Mouse (Mus musculus) embryo, embryonic 10.5 days (tissue): ENCODE measurements at regions not wholly inside any gene's neighbourhood (a gene's known extent, or its start where the extent isn't known, plus 50 kb on each side); places are given as distances from the start of the nearest gene placed in this dataset.

Experiments used
- DNase-seq: peaks from one replicate; pipeline ENCODE4 v3.0.0-alpha.2; 2015; ENCODE audit warnings: low spot score

DNA sequence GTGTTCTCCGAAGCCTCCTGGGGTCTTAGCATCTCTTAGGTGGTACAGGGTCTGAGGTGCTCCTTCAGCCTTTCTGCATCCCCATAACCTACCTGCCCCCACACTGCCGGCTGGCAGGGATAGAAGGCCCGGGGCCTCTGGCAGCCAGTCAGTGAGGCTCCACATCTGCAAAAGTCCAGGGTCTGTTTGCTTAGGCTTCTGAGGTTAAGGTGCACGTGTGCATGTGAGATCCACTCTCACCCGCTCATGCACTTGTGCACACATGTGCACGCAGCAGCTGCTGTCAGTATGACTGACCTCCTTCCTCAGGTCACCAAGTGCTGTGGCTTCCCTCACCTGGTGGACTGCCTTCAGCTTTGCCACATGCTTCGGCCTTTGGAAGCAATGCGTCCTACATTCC lies 75.3 kb upstream of the Bod1 start:
- no peak for DNase-seq

GRCm38 (mm10) chr11:31748275-31748815 lies 76.7 kb upstream of the Bod1 start:
- no peak for DNase-seq

- no peak for DNase-seq
These were observed 79.6 kb upstream of the Bod1 start for GRCm38 (mm10) chr11:31751274-31751673.

DNA sequence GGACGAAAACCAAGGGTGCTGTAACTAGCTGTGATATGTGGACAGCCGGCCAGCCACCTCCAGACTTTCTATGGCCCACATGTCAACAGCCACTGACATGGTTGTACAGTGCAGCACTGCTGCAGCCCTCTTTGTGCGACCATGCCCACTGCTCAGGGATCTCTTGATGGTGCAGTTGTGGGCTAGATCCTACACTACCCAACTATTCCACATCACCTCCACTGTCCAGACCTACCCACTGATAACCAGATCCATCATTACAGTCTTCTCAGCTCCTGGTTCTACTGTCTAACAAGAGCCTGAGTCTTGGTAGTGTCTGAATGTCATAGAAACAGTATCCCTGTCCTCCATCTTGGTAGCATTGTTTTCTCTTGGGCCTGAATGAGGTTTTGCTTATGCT lies 81.5 kb upstream of the Bod1 start:
- DNase-seq: no peak

DNA sequence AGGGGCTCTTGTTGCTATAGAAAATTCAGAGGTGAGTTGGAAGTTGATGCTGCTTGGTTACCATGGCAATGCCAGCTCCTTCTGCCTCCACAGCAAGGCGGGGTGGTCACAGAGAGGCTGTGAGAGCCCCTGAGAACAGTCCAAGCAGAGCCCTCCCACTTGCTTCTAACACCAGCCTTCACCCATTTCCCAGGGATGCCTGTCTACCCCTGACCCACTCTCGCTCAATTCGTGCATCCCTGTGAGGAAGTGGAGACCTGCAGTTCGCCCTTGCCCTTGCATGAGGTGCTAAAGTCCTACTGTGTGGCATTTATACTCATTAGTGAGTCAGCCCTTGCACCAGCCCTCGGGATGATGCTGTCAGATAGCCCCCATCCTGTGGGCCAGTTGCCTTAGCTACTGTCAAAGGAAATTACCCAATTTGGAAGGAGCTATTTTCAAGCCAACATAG lies 82.1 kb upstream of the Bod1 start:
- no peak for DNase-seq

DNA sequence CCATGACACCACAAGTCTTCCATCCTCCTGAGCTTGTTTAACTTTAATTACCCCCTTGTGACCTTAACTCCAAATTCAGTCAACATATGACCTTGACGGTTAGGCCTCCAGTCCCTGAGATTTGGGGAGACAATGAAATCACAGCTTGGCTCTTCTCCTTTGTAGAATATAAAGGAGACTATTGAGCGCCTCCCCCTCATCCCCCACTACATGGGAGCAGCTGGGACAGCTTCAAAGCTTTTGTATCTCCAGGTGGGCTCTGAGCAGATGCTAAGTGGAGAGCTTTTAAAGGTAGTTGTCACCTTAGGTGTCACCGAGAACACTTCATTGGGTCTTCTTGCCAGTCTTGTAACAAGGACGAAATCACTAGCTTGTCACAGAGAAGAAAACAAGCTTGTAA lies 82.7 kb upstream of the Bod1 start:
- no peak for DNase-seq

- no peak for DNase-seq
These were observed 84.2 kb upstream of the Bod1 start for GRCm38 (mm10) chr11:31755858-31756257.

DNA sequence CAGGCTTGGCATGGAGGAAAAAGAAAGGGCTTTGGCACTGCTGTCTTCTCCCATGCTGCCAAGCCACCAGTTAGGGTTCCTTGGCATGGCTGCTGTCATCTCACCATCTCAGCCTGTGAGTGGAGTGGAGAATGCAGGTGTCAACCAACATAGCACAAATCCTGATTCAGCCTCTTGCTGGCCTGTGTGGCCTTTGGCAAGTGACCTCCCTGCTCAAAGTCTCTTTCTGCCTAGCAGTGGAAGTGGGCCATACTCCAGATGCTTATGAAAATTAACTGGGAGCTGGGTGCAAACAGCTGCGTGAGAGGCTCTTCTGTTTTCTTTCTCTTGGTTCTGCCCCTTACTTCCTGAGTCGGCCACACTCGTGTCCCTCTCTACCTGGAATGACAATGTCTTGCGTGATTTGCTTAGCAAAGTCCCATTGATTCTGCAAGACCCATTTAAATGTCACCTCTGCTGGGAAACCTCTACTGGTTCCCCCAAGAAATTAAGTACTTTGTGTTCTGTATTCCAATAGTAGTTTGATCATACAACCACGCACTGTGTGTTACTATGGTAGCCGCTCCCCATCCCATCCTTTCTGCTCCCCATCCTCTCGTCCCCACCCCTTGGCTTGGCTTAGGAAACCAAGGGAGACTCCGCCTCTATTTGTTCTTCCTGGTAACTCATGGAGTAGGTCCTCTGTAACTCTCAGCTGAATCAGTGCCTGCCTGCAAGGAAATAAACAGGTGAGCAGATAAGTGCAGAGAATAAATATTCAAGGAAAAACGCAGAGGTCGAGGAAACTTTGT lies 84.9 kb upstream of the Bod1 start:
- DNase-seq: no peak

DNA sequence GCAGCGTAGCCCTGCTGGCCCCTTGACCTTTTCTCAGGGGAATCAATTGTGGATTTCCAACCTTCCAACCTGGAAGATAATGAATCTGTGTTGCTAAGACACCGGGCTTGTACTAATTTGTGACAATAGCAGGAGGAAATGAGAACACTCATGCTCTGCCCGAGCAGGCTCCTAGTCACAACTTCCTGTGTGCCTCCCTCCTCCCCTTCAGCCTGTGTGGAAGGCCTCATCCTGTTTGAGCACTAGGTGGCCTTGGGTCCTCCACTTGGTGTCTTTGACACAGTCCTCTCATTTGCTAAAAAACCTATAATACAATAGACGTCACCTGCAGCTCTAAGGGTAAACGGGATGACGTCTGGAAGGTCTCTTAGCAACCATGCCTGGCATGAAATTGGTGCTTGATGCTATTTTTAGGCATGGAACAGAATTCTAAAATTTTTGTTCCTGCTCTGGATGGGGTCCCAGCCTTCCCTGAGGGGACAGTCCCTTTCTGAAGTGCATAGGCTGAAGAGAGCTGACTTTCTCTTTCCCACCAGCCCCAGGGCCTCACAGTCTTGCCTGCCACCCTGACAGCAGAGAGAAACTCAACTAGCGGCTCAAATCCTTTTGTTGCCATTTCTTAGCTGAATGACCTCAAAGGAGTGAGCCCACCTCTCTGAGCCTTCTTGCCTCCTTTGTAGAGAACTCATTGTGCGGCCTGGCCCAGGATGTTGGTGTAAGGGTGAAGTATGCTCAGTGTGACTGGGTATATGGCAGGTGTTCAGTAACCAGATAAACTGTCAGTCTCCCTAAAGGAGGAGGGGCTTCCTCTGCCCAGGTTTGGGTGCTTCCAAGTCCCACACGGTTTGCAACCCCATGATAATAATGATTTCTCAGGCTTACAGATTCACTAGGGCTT lies 88.4 kb upstream of the Bod1 start:
- no peak for DNase-seq

DNA sequence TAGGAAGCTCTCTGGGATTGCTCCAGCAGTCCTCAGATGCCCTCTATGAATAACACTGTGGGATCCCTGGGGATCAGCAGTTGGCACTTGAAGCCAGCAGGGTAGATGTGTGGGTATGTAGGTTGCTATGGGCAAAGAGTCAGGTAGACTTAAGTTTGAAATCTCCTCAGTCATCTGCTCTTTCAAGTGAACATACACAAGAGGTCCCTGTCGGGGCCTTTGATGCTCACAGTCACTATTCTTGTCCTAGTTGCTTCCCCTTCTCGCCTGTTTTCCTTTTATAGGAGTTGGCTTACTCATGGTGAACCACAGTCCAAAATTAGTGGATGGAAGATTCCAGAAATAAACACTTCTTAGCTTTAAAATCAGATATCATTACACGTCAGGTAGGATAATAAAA lies 92.2 kb upstream of the Bod1 start:
- no peak for DNase-seq

GRCm38 (mm10) chr11:31766296-31766695 lies 94.6 kb upstream of the Bod1 start:
- no peak for DNase-seq

DNA sequence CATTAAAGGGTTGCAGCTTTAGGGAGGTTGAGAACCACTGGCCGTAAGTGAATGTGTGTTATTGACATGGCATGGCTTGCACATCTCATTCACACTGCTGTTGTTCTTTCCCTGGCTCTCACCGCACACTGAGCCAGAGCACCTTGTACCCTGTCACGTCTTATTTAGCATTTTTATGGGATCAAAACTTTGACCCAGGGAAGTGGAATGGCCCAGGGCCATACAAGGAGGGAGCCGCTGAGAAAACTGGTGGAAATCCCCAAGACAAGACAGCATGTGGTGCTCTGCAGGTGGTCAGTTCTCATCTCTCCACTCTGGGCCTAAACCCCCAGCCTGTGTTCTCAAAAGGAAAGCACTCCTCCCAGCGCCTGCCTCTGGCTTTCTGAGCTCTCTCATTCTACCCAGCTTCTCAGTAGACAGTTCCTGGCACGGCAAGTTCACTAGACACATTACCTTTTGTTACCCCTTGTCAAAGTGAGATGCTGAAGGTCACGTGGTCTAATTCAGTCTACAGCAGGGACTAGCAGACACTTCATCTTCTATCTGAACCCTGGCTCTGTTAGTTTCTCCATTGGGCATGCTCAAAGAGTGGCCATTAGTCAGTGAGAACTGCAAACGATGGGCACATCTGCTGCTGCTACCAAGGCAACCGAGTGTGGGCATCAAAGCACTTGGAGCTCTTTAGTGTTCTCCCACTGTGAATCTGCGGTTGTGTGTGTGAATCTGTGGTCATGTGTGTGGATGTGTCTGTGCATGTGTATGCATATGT lies 96.2 kb upstream of the Bod1 start:
- peak; percentile 33 for DNase-seq

DNA sequence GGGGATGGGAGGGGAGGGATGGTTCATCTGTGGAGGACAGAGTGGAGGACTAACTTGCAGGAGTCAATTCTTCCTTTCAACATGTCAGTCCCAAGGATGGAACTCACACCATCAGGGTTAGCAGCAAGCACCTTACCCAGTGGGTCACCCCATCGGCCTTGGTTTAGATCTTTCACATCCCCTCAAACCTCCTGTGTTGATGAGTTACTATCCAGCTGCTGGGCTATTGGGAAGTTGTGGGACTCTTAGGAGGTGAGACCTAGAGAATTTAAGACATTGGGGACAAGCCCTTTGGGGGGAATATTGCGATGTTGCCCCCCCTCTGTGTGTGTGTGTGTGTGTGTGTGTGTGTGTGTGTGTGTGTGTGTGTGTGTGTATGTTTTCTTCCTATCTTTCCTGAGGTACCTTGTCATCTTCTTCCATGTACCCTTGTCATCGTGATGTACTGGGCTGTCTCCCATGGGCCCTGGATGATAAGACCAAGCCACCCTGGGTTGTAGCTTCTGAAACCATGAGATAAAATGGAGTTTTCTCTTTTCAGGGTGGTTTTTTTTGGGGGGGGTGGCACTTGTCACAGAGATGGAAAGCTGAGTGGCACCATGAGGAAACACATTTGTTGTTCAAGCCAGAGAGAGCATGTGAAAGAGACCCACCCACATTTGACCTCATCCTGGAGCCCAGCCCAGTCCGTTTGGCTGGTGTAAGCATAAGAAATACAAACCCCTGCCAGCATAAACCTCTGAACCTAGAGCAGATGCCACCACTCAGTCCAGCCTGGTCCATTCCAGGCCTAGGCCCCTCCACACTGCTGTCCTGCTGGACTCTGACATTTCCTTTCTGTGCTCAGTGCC lies 98.3 kb upstream of the Bod1 start:
- DNase-seq: no peak

GRCm38 (mm10) chr11:31770881-31771280 lies 99.2 kb upstream of the Bod1 start:
- no peak for DNase-seq

DNA sequence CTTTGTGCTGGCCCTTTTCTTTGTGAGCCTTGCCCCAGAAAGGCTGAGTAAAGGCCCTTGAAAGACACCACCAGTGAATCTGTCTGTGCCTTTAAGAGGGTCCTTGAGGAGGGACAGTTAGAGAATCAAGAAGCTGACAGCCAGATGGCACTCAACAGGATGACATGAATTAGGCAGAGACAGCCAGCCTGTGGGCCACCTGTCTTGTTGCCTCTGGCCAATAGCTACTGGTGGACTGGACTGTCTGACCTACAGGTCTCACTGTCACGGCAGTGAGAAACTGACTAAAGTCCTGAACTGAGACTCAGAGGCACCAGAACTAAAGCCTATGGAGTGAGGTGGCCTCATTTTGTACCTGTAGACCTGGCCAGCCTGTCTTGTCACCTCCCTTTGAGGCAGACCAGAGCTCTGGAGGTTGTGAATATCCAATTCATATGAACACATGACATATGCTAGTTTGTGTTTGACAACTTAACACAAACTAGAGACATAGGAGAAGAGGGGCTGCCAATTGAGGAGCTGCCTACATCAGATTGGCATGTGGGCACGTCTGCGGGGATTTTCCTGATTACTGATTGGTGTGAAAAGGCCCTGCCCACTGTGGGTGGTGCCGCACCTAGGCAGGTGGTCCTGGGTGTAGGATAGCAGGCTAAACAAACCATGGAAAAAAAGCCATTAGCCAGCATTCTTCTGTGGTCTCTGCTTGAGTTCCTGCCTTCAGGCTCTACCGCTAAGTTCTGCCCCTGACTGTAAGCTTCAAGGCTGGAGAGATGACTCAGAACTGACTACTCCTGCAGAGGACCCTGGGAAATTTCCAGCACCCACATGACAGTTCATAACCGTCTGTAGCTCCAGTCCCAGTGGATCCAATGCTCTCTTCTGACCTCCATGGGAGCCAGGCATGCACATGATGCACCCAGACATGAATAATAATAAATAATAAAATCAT lies 100.1 kb upstream of the Bod1 start:
- DNase-seq: no peak

- DNase-seq: no peak
These were observed 94.5 kb upstream of the Cpeb4 start for GRCm38 (mm10) chr11:31777531-31777930.

DNA sequence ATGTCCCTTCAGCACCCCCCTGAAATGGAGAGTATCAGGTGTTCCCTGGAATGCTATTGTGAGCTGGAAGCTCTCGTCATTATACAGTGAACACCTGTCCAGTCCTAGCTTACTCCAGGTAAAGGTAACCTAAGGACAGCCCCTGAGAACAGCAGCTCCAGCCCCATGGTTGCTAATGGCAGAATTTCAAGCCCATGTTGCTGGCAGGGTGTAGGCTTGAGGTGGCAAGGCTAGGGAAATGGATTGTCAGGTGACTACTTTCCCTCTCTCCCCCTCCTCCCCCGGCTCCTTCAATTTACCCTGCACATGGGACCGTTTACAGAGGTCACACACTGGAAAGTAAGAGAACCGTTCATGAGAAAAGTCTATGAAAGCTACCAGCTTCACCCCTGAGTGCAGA lies 93.2 kb upstream of the Cpeb4 start:
- DNase-seq: no peak

- no peak for DNase-seq
These were observed 92.7 kb upstream of the Cpeb4 start for GRCm38 (mm10) chr11:31779267-31779666.

- no peak for DNase-seq
These were observed 91.0 kb upstream of the Cpeb4 start for GRCm38 (mm10) chr11:31780969-31781368.

DNA sequence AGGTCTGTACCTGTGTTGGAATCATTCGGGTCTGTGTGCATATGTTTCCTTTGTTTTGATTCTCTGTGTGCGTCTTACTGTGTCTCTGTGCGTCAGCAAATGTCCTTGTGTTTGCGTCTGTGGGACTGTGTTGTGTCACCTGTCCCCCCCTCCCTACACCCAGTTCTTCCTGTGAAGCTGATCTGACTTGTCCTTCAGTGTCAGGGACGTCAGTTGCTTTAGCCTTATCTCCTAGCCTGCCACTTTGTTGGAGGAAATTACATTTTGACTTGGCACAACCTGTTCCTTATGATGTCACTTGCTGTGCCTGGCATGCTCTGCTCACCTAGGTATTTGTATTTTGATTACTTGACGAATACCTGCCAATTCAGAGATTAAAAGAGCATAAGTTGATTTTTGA lies 90.4 kb upstream of the Cpeb4 start:
- DNase-seq: no peak
